Mouse (Mus musculus) thymus, adult 2 months (tissue): Measurements from ENCODE around the gene Cables2.

Experiments
- CTCF ChIP-seq: fragments of 200-500 bp; IDR thresholded peaks from 2 replicates; pipeline ENCODE4 v1.5.1; 2012; ENCODE audit warnings: mild to moderate bottlenecking, control low read depth, low read length, moderate library complexity, borderline replicate concordance; ENCODE audit not compliant: control insufficient read depth, poor library complexity, insufficient read depth; ENCODE audit errors: extremely low read depth
- POLR2A ChIP-seq: fragments of 200-500 bp; IDR thresholded peaks from 2 replicates; pipeline ENCODE4 v1.6.1; 2012; ENCODE audit warnings: mild to moderate bottlenecking, low read length, control low read depth, moderate library complexity; ENCODE audit not compliant: control insufficient read depth, poor library complexity, insufficient read depth; ENCODE audit errors: extremely low read depth

GRCm38 (mm10) chr2:180228060-180228458 lies 45.2 kb downstream of the Cables2 start:
- TF ChIP-seq POLR2A (no peak), CTCF (no peak)
